Mouse (Mus musculus): ENCODE results near the gene Lrrc8d.

DNA sequence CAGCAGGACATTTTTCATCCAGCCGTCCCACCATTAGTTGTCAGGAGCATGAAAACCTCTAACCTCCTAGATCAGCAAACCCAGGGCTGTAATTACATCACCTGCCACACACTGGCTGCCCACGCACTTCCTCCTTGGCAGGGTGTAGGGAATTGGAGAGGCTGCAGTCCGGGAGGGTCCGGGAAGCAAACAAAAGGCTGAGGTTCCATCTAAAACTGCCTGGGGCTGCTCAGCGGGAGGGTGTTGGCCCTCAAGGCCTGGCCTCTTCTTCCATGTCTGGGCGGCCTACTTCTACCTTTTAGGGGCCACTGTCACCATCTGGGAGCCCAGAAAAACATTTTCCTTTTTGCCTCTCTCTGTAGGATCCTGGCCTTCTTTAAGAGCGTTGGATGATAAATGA is 1.1 kb upstream of the Lrrc8d start:
- TF ChIP-seq POLR2A (IDR thresholded peaks at IDR 0.05; ENCODE audit: control insufficient read depth, extremely low read depth, insufficient read depth, low read length, poor library complexity) (no peak), CTCF (IDR thresholded peaks at IDR 0.05; ENCODE audit: borderline replicate concordance, control insufficient read depth, extremely low read depth, insufficient read depth, low read length, poor library complexity) (no peak)

All from thymus, adult 2 months (tissue).